Mouse (Mus musculus) lung, postnatal 0 days (tissue): ENCODE results near the gene Dip2b. TPM values are rescaled to one million over a fixed set of nuclear protein-coding genes. Genes with fewer than 3 reads are reported as not detected.
"Not testable (repeated sequence)": the region's sequence is repeated elsewhere in the genome, so short reads cannot be mapped to it uniquely, and the experiment has no call there.

Source experiments
- ATAC-seq: fragments of 200-750 bp; cut with Nextera tagmentation; 2 replicates; pipeline ENCODE4 v1.8.0; 2017; ENCODE audit warnings: moderate library complexity
- DNase-seq: peaks from one replicate; pipeline ENCODE4 v3.0.0-alpha.2; 2016; ENCODE audit warnings: low spot score
- H3K27ac ChIP-seq: fragments of 300-500 bp; sonication (generic); 2 replicates; pipeline ENCODE4 v1.5.1; 2014; ENCODE audit warnings: antibody characterized with exemption, mild to moderate bottlenecking, low read length, mixed read lengths
- H3K27me3 ChIP-seq: fragments of 300-500 bp; sonication (generic); replicated peaks from 2 replicates; pipeline ENCODE4 v1.6.1; 2014; ENCODE audit warnings: low read length, mixed read lengths; ENCODE audit not compliant: insufficient read depth
- H3K36me3 ChIP-seq: fragments of 300-500 bp; sonication (generic); 2 replicates; pipeline ENCODE4 v1.6.1; 2014; ENCODE audit warnings: low read length, mixed read lengths; ENCODE audit not compliant: insufficient read depth
- H3K4me1 ChIP-seq: fragments of 300-500 bp; sonication (generic); 2 replicates; pipeline ENCODE4 v1.6.1; 2014; ENCODE audit warnings: antibody characterized with exemption, low read depth, low read length, mixed read lengths; ENCODE audit not compliant: insufficient read depth
- H3K4me2 ChIP-seq: fragments of 300-500 bp; sonication (generic); replicated peaks from 2 replicates; pipeline ENCODE4 v1.6.1; 2014; ENCODE audit warnings: low read depth, mild to moderate bottlenecking, low read length, moderate library complexity, mixed read lengths
- H3K4me3 ChIP-seq: fragments of 300-500 bp; sonication (generic); 2 replicates; pipeline ENCODE4 v1.5.1; 2014; ENCODE audit warnings: low read depth, low read length
- H3K9ac ChIP-seq: fragments of 300-500 bp; sonication (generic); replicated peaks from 2 replicates; pipeline ENCODE4 v1.6.1; 2014; ENCODE audit warnings: low read depth, mild to moderate bottlenecking
- H3K9me3 ChIP-seq: fragments of 300-500 bp; sonication (generic); 2 replicates; pipeline ENCODE4 v1.6.1; 2016; ENCODE audit warnings: low read length, mixed read lengths
- CTCF ChIP-seq: IDR thresholded peaks from 2 replicates; pipeline ENCODE4 v1.5.1; 2016; ENCODE audit warnings: antibody characterized with exemption, mild to moderate bottlenecking
- EP300 ChIP-seq: IDR thresholded peaks from 2 replicates; pipeline ENCODE4 v1.6.1; 2016; ENCODE audit warnings: antibody characterized with exemption, mild to moderate bottlenecking, control low read depth
- WGBS: fragments of 180-500 bp; shearing (Covaris S2); extraction: QIAGEN DNeasy Blood & Tissue Kit; methylation state at CpG from one replicate; pipeline ENCODE4 v1.1.7; 2014; 5-methylcytosine and 5-hydroxymethylcytosine counted together
- polyA plus RNA-seq: library from polyadenylated mRNA; unstranded; fragments of >200 nt; fragmentation: Nextera tagmentation; extraction: Ambion mirVana; gene quantifications from 2 replicates; pipeline ENCODE4 v1.2.1, GENCODE M21; 2015

The Dip2b gene
- polyA plus RNA-seq, 1 experiment from 2014 or later, result 6.6 TPM

DNA sequence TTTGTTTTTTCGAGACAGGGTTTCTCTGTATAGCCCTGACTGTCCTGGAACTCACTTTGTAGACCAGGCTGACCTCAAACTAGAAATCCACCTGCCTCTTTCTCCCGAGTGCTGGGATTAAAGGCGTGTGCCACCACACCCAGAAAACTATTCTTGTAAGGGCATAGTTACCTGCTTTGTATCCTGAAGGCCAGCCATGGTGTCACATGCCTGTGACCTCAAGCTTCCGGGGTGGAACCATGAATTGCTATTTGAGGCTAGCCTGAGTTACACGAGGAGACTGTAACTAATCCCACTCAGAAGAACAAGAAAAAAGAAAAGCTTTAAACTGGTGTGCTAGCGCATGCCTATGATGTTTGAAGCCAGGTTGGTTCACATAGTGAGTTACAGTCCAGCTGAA is 217.9 kb downstream of the Dip2b start:
- TF ChIP-seq EP300 (no peak), CTCF (no peak)
- ATAC-seq (no peak), DNase-seq (no peak)
- Histone ChIP-seq H3K4me3 (no peak overlapping the region), H3K4me2 (no peak overlapping the region), H3K27me3 (no peaks in the 10 kb centered on the region), H3K4me1 (no peaks in the 10 kb centered on the region), H3K9ac (no peak overlapping the region), H3K36me3 (peaks cover 48% of the 10 kb centered on the region), H3K9me3 (no peaks in the 10 kb centered on the region), H3K27ac (no peak overlapping the region)
- 80% methylated on average over 6 of the region's 6 CpGs for WGBS

DNA sequence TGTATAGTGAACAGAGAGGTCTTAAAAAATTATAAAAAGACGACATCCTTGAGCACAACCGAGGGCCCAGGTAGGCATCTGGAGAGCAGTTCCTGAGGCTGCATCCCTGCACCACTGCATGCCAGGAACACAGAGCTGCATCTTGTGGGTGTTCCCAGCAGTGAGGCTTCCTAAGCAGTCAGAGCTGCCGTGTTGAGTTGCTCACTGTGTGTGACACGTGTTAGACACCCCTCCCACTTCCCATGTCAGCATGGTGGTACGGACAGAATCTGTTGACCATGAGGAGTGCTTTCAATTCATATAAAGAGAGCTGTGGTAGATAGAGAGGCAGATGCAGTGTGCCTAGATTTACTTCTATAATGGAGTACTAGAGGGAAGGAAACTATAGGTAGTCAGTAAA is 218.8 kb downstream of the Dip2b start:
- Histone ChIP-seq H3K9me3 (no peaks in the 10 kb centered on the region), H3K9ac (no peak overlapping the region), H3K27me3 (no peaks in the 10 kb centered on the region), H3K36me3 (peaks cover 43% of the 10 kb centered on the region), H3K4me2 (no peak overlapping the region), H3K27ac (no peak overlapping the region), H3K4me1 (no peaks in the 10 kb centered on the region), H3K4me3 (no peak overlapping the region)
- WGBS, result 80% methylated on average over 5 of the region's 5 CpGs
- ATAC-seq (no peak), DNase-seq (no peak)
- TF ChIP-seq EP300 (no peak), CTCF (no peak)

DNA sequence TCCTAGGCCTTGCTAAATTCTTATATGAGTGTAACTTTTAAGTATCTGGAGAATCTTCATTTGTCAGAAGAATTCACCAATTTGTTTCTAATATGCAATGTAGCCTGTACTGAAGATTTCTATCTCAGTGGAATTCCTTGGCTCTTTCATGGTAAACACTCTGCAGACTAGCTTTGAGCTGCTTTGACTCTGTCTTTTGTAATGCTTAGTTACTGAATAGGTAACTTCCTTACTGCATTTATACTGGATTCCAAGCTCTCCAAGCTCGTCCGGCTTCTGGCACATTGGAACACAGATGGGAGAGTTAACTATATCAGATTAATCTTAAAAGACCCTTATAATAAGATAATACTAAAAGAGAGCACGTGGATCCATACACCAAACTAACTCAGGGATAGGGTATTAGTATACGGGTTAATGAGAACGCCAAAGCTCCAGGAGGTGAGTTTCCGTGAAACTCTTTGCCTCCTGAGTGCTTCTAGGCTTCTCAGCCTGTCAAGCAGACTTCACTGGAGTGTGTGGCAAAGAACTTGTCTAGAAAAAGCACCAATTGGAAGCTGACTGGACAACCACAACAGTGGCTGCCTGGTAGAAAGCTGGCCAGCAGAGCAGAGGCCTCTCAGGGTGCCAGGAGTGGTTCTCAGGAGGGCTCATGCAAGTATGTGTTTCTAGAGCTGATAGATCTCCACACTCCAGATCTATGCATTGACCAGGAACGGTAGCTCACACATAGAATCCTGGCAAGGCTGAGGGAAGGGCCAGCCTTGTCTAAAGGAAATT is 220.4 kb downstream of the Dip2b start:
- 75% methylated on average over 7 of the region's 7 CpGs for WGBS
- H3K36me3 ChIP-seq, result peaks cover 32% of the 10 kb centered on the region

DNA sequence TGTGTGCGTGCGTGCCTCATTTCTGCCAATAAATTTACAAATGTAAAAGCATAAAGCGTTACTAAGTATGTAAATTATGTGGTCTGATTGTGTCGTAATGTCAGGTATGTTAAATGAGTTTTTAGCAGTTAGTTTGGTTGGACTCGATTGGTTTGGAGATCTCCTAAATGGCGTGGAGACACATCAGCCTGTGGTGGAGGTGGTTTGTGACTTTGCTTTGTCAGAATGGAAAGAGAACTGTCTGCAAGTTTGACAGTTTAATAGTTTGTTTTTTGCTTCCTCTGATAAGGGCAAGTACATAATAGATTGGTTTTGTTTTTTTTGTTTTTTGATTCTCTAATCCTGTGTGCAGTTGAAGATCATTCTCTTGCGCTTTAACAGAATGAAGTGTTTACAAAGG is 221.9 kb downstream of the Dip2b start:
- not testable (repeated sequence) for H3K27me3 ChIP-seq, H3K27ac ChIP-seq, H3K9ac ChIP-seq, H3K4me3 ChIP-seq, H3K9me3 ChIP-seq, H3K4me1 ChIP-seq, H3K4me2 ChIP-seq, DNase-seq, ATAC-seq
- 79% methylated on average over 5 of the region's 7 CpGs for WGBS
- H3K36me3 ChIP-seq, result peaks cover 20% of the 10 kb centered on the region; the same call in 1 of the 2 replicates

More for the DNA sequence above, 220.4 kb downstream of the Dip2b start:
- Histone ChIP-seq H3K4me1 (no peaks in the 10 kb centered on the region), H3K27me3 (no peaks in the 10 kb centered on the region), H3K4me2 (no peak overlapping the region), H3K9me3 (no peaks in the 10 kb centered on the region), H3K4me3 (no peak overlapping the region), H3K9ac (no peak overlapping the region), H3K27ac (no peak overlapping the region; the same call in 1 of the 2 replicates)
- ATAC-seq (peak; percentile 83), DNase-seq (peak; percentile 68)
- no peak for TF ChIP-seq CTCF
- TF ChIP-seq EP300, result no peak

DNA sequence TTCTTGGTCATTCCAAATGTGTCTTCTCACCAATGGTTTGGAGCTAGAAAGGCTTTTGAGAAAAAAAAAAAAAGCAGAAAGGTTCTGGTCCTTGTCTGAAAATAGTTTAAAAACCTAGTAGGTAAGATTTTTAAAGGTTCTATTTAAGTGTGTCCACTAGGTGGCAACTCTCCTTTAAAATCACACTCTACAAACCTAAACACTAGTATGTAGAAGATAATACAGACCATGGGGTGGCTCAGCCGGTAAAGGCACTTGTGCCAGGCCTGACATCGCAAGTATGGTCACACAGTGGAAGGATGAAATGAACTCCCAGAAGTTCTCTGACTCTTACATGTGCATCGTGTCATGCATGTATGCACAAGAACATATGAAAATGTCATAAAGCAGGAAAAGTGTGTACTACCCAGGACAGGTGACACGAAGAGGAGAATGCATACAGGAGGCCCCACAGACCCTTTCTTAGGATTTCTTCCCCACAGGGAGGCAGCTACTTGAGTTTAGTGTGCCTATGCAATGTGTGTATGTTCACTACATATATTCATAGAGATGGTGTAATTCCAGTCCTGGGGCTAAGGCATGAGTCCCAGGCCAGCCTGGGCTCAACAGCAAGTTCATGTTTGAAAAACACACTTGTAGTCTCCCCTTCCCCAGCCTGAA is 224.9 kb downstream of the Dip2b start:
- Histone ChIP-seq H3K4me3 (no peak overlapping the region), H3K4me1 (no peaks in the 10 kb centered on the region), H3K27ac (no peak overlapping the region), H3K9me3 (no peaks in the 10 kb centered on the region), H3K9ac (no peak overlapping the region), H3K4me2 (no peak overlapping the region), H3K27me3 (no peaks in the 10 kb centered on the region), H3K36me3 (no peaks in the 10 kb centered on the region)
- DNase-seq (peak; percentile 76), ATAC-seq (peak; percentile 35; the same call in 1 of the 2 replicates)
- peak; percentile 60 for TF ChIP-seq CTCF
- no peak for TF ChIP-seq EP300
- 27% methylated on average over 4 of the region's 4 CpGs for WGBS

DNA sequence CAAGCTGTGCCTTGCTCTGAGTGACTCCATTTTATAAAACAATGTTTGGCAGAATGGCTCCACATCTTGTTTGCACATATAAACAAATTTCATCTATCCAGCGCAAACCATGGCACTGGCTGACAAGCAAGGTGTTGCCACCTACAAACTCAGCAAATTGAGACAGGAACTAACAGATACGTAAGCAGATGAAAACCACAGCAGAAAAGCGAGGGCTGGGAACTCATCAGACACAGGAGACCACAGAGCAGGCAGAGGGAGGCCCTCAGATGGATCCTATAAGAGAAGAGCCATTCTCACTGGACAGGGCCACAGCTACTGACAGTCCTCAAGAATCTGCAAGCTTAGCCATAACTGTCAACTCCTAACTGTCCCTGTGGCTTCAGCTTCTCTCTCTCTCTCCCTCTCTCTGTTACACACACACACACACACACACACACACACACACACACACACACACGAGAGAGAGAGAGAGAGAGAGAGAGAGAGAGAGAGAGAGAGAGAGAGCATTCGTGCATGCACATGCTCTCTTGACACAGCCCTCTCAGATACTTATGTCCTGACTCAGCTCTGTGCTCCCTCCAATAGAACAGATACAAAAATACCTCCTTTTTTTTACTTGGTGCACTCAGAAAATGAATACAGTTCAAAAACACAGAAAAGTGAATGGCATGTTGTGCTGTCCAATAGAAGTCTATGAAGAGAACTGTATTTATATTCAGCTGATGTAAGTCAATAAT is 227.3 kb downstream of the Dip2b start:
- TF ChIP-seq CTCF, result no peak
- TF ChIP-seq EP300, result no peak
- Histone ChIP-seq H3K36me3 (no peaks in the 10 kb centered on the region), H3K9ac (no peak overlapping the region), H3K4me3 (no peak overlapping the region), H3K27ac (no peak overlapping the region), H3K4me2 (no peak overlapping the region), H3K27me3 (no peaks in the 10 kb centered on the region), H3K4me1 (no peaks in the 10 kb centered on the region), H3K9me3 (no peaks in the 10 kb centered on the region)
- no peak for DNase-seq
- WGBS, result 81% methylated on average over 4 of the region's 5 CpGs
- ATAC-seq, result no peak
